Mouse (Mus musculus) cerebellum, adult 18-20 months (tissue): ENCODE data around the gene Rbsn.

Source experiments
- DNase-seq, 2 experiments: peaks; one replicate each; pipeline ENCODE4 v3.0.0; 2021

The Rbsn gene

DNA sequence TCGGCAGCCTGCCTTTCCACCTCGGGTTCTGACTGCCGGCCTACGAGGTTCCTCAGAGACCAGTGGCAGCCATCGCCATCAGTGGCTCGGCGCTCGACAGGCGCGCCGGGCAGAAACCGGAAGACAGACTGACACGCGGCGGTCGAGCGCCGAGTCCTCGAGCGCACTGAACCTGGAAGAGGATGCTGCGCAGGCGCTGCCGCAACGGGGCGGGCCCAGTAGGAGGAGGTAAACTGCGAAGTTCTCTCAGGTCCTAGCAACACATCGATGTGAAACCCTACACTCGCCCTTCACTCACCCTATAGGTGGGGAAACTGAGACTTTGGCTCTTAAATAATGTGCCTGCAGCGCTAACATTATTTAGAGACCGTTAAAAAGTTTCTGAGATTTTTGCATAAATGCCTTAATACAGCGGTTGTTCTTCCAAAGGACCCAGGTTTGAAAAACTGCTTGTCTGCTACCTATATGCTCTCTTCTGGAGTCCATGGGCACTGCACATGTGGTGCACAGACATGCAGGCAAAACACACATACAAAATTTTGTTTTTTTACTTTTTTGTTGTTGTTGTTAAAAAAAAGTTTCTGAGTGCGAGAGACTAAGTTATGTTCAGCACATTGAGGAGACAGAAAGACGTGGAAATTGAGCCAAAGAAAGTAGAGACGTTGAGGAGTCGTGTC lies at the start of gene Rbsn:
TSS of gene Rbsn (minus strand) at position 153 of the 677 bp plus-strand sequence.
- peak; percentile 94 for DNase-seq

DNA sequence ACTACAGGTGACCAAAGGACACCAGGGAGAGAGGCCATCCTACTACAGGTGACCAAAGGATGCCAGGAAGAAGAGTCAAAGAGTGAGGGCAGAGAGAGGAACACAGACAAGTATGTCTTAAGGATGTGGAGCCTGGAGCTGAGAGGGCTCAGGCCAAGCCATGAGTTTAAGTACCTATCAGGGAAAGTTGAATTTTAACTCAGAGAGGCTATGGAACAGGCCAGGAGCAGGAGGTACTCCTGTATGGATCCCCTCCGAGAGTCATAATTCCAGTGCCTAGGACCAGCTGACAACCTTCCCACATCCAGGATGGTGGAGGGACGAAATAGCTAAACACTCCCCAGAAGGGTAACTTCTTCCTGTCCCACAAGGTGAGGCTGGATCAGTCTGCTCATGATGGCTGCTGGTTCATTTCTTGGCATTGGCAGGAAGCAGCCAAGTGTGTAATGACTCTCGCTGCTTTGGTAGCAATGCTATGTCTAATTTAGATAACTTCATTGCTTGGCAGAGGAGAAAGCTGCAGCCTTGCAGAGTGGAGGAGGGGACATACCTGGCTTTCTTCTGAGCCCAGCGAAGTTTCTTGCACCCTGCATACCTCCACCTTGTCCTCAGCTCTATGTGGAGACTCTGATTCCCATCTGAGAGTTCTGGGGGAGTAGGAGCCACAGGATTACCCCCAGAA lies 46.6 kb upstream of the Rbsn start:
- DNase-seq = no peak

DNA sequence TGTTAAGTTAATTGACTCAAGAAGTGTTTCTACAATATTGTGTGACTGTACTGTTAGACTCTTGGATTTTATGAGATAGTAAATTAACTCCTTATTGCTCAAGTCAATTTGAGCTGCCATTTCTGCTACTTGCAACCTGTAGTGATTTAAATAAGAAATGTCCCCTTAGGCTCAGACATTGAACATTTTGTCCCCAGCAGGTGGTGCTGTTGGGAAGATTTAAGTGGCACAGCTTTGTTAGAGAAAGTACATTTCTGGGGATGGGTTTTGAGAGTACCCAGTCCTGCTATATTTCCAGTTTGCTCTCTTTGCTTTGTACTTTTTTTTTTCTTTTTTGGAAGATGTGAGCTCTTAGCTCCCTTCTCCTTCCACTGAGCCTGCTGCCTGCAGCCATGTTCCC lies 40.6 kb upstream of the Rbsn start:
- no peak for DNase-seq

DNA sequence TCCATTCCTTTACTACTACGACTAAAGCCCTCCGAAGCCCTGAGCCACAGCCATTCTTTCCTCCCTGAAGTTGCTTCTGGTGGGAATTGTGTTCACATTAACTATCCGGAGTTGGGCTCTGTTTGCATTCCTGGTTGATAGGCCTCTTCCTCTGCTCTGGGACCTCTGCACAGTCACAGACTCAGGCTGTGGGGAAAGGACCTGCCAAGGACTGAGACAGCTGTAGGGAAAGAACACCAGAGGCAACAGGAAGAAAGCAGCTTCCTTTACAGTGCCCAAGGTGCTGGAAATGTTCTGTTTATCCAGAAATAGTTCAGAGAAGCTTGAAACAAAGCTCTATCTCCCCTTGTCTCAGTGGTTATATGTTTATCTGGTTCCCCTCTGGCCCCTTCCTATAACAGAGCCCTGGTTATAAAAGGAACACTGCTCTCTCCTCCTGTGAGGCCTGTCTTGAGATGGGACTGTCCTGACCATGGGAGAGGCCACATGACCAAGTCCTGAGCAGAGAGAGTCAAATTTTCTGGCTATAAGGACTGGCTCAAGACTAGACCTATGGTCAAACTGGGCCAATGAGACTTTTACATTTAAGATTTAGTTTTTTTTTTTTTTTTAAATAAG lies 38.6 kb upstream of the Rbsn start:
- no peak for DNase-seq

DNA sequence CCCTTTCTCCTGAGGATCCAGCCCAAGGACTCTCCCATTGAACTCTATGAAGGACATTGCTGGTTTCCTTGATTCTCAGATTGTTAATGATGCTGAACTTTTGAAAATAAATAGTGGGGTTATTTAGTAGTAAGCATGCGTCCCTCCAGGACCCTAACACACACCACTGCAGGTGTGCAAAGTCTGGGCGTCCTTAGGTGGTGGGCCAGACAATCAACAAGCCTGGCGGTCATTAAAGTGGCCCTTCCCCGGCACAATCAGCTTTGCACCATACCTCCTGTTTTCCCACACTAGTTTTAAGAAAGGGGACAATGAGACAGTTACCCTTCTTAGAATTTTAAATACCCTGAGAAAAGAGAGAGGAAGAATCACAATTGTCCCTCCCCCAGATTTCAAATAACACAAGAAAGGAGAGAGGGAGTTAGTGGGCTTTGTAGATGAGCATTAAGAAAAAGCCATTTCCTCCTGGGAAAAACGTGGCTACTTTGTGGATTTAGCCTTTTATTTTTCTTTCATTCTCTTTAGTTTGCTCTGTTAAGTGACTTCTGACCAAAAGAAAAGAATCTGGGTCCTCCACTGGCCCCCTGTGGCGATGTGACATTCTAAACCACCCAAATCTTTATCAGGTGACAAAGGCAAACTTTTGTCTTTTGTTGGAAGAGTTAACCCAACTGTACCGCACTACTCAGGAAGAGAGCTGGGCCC lies 32.6 kb upstream of the Rbsn start:
- no peak for DNase-seq

DNA sequence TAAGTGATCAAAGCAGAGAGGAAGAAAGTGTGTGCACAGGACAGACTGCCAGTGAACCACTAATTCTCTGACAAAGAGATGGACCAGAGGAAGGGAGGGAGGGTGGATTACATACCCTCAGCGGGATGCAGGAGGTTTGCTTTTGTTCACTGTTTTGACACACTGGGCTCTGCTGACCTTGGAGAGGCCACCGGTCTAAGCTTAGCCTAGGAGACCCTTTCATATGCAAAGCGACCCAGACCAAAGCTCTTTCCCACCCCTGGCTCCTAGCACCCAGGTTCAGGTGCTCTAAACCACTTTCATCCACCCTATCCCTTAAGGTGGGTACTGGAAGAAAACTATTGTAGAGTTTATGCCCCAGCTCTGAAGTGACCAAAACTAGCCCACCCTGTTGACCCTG lies 31.6 kb upstream of the Rbsn start:
- DNase-seq = no peak

DNA sequence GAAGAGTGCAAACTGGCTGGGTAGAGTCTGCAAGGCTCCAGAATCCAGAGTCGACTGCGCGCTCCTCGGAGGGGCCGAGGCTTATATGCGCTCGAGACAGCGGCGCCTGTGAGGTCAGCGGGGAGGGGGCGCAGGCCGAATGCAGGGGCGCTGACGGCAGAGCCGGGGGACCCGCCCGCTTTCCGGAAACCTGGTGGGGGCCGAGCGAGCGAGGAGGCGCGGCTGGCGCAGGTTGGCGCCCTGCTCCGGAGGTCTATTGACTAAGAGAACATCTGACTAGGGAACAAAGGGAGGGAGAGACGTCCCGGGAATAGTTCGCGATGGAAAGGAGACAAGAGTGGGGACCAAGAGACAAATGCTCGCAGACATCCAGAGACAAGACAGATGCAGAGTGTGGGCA lies 29.9 kb upstream of the Rbsn start, which contains the start of gene Trh:
TSS of gene Trh (minus strand) at position 60 of the 400 bp plus-strand sequence.
- no peak for DNase-seq

DNA sequence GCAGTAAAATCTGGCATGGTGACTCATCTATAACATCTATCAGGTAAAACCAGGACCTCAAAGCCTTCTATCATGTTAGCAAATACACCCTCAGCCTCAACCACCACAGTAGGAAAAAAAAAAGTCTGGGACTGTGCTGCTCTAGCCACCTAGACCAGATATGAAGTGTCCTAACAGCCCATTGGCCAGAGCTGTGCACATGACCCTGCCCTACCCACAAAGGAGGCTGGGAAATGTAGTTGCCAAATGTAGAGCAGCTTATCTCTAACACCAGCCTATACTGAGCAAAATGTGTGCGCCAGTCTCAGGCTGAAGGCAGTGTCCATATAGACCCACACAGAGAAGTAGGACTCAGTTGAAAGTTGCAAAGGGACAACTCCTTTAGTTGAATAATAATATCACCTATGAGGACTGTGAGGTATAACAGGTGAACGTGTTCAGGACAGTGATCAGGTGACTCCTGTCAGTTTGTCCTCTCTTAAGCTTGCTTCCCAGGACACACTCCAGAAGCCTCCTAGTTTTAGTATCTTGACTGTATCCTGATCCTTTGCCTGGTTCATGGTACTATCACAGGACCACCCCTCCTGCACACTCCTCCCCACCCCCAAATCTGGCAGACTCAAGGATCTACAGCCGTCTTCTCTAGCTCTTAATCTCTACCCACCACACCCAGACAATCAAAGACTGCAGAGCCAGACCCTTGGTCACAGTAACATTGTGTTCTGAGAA lies 26.6 kb upstream of the Rbsn start:
- peak; percentile 33 to 61 for DNase-seq

DNA sequence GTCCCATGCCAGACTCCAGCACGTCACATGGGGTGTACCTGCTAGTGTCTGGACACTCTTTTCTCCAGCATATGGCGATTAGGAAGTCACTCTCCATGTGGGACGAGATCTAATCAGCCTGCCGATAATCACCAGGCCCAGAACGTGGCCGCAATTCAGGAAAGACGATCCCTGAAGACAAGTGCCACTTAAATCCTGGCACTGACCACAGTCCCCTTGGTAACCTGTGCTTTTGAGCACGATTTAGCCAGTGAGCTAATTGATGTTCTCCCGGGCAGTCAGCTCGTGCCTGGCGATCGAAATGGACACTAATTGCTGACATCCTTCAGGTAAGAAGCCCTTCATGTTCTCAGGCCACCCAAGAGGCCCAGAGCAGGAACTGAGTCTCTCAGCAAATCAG lies 20.3 kb upstream of the Rbsn start:
- DNase-seq = no peak

DNA sequence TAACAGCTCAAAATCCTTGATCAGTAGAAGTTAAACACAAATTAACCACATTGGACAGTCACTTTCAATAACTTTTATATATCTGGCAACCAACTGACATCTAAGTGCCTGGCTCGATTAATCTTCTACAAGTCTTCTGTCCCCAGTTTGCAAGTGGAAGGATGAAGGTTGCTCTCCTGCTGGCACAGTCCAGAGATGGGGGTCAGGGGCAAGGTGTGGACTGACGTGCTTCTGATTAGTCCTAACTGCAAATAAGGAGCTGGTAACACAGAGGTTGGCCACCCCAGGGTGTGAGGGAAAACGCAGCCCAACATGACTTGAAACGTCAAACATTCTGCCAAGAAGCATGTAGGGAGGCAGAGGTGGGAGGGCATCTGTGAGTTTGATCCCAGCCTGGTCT lies 17.0 kb upstream of the Rbsn start:
- DNase-seq = no peak

DNA sequence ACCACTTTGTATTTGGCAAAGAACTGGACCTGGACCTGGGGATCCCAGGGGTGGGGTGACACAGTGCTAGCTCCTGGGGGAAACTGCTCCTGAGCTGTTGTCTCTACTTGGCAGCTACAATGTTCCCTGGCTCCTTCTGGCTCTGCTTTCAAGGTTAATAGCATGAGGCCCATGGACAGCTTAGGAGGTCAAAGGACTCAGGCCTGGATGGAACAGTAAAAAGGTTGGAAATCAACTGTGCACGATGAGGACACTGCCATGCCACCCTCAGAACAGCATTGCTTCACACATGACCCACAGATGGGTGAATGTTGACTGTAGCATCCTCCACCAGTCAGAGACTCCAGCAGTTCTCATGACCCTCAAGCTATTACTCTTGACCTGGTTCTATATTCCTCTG lies 16.6 kb upstream of the Rbsn start:
- DNase-seq = no peak

DNA sequence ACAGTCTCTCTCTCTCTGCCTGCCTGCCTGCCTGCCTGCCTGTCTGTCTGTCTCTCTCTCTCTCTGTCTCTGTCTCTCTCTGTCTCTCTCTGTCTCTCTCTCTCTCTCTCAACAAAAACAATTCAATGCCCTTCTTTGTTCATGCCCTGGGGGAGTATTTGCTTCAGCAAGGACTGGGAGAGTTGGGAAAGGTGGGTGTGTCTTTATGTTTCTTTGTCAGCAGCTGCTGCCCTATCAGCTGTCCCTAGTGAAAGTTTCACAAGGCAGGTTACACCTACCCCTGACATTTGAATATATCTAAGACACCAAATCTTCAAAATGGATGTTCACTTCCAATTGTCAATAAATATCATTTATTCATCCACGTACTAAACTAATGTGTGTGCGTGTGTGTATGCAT lies 14.9 kb upstream of the Rbsn start:
- DNase-seq = no peak

DNA sequence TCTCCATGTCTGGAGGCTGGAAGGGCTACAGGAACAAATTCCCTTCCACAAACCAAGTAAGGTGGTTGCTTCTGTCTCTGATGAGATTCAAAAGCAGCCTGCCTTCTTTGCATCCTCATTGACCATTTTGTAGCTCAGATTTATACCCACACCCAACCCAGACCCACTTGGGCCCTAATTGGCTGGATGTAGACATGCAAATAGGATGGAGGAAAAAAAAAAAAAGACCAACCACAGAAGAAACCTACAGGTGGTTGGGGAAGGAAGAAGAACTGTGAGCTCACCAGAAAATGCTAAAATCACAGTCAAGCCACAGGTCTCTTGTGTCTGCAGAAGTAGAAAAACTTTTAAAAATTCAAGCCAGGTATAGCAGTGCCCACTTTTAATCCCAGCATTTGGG lies 14.4 kb upstream of the Rbsn start:
- DNase-seq = no peak

DNA sequence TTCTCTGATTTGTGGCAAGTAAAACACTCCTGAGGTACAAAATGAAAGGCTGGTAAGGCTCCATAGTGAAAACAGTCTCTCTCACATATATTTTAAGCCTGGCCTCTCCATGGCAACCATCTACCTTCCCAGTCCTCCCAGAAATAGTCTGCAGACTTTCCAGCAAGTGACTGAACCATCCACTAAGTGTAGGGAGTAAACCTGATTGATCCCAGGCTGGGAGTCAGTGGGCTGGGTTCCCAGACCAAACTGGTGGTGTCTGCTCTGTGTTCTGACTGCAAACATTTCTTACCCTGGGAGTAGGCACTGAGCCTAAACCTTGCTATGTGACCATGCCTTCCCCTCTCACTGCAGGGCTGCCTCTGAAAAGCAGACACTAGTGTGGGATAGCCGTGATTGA lies 10.3 kb upstream of the Rbsn start:
- no peak for DNase-seq

DNA sequence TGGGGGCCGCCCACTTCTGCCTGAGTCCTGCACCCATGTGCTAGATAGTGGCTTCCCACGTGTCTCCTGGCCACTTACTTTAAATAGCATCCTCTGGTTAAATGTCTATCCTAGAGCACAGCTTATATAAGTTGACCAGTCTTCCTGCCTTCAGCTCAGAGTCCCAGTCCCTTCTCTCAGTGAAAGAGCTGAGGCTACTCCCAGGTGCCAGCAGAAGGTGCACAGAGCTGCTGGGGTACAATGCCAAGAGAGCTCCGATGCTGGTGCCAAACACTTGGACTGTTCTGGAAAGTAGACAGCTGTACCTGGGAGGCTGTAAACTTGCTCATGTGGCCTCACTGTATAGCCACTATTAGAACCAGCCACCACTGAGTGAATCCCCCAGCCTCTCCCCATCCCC lies 7.3 kb upstream of the Rbsn start:
- no peak for DNase-seq

DNA sequence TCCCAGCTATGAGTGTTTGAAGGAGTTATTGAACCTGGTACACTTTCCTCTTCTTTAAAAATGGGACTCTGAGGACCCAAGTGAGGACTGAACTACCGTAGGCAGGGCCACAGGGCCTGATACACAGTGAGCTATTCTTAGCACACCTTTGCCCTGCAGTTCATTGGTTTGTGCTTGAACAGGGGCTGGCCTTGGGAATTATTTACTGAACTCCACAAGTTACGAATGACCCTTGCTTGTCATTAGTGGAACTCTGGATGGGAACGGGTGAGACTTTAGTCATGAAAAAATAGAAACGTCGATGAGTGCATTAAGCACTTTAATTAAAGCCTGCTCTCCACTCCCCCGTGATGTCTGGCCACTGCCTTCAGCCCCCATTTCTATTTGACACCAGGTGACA lies 6.9 kb upstream of the Rbsn start:
- DNase-seq = no peak

DNA sequence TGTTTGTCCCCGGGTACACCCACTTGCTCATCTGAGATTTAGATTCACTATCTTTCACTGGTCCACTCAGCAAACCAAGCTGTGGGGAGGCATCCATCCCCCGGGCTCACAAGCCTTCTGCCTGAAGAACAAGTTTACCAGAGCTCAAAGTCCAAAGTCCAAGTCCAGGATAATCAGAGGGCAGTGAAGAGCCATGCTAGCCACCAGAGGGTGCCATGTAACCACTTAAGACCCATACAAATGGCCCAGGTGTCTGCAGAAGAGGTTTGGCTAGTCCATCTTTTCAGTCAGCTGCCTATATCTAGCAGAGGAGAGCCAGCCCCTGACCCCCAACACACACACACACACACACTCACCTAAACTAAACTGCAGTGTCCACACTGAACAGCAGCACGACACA lies 4.7 kb upstream of the Rbsn start:
- DNase-seq = peak; percentile 9 to 13

DNA sequence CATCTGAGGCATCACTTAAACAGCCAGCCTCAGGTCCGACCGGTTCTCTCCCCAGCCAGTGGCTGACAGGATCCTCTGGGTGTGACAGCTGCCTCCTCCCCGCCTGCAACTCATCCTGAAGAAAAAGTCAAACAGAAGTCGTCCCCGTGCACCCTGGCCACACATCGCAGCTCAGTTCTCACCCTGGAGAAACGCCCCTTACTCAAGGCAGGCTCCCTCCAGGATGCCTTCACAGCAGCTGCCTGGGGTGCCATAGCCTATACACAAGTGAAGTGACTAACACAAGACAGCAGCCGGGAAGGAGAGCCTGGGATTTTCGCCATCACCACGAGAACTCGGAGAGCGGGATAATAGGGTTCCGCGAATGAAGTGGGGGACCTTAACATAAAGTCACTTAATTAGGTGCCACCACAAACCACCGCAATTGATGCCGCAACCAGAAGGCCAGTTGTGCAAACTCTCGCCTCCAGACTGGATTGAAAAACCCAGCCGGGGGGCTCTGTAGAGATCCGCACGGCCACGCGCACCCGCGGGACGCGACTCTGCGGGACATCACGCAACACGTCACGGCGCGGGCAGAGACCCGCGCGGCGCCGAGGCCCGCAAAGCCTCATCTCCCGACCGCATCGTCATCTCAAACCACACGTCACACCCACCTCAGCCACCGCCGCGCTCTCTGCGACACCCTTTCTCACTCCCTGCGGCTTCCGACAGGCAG lies 511 bp downstream of the Rbsn start:
- peak in 1 of 2 experiments; percentile 9 for DNase-seq

DNA sequence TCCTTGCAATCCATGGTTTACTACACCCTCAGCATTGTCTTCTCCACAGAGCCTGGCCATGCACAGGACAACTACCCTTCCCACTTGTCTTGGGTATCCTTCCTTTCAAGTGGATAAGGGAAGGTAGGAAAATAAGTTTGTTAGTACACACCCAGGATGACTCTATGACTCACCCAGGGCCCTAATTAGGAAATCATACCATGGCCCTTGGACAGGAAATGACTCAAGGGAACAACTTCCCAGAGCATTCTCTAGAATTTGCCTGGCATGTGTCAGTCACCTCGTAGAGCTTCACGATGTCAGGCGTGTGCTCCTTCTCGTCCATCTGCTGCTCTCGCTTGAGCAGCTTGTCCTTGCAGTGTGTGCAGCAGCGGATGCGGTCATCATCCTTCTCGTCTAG lies 15.3 kb downstream of the Rbsn start:
- no peak for DNase-seq

DNA sequence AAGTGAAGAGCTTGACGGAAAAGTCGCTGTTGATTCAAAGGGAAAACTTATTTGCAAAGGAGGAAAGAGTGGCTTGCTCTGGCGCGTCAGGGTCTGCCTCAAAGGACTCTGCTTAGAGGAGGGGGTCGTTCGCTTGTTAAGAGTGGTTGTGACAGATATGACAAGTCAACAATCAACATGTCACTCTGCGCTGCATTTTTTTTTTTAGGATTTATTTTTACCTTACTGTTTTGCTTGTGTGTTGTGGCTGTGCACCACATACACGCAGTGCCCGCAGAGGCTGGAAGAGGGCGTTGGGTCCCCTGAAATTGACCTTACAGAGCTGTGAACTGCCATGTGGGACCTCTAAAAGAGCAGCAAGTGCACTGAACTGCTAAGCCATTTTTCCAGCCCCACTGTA lies 30.5 kb downstream of the Rbsn start:
- DNase-seq = peak; percentile 28 to 31

DNA sequence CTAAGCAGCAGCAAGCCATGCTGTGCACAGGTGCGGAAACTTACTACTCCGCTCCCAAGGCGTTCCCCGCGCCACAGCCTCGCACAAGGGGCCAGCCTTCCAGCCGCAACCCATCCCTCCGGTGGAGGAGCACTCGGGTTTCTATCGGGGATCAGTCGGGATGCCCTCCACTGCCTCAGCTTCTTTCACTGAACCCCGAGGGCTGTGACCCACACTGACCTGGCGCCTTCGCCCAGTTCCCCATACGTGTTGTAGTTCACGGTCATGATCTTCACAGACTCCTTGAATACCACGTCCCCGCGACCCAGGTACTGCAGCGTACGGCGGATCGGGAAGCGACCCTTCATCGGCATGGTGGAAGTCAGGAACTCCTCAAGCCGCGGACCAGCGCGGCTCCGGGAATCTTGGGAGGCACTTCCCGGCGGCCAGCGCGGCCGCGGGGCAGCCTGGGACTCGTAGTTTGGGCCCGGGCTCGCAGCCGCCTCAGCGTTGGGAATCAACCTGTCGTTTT lies 31.0 kb downstream of the Rbsn start, which contains the start of gene Mrps25:
TSS of gene Mrps25 (minus strand) at position 413 of the 511 bp plus-strand sequence.
- peak; percentile 80 to 86 for DNase-seq

DNA sequence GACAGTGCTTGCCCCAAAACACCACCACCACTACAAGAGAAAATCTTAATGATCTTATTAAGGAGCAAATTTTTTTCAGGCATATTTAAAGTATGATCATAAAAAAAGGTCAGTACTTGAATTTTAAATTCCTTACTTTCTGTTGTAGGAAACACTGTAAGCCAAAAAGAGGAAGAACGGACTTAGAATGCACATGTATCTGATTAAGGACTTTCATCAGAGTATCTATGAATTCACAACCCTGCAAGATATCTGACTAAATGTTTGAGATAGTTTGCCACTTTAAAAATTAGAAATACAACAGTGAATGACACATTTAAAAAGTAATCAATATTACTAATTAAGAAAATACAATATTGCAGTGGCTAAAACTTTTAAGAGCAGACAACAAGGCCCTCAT lies 38.3 kb downstream of the Rbsn start:
- DNase-seq = no peak
